Mouse (Mus musculus) testis, adult 2 months (tissue): Measurements from ENCODE around the gene Vmn1r233. TPM values are rescaled to one million over a fixed set of nuclear protein-coding genes. Genes with fewer than 3 reads are reported as not detected.

ENCODE experiments used
- H3K27ac ChIP-seq: fragments of 200-500 bp; 2 replicates; pipeline ENCODE4 v1.5.1; 2012; ENCODE audit warnings: low read depth, low read length; ENCODE audit not compliant: control insufficient read depth, insufficient read depth
- H3K27me3 ChIP-seq: fragments of 200-500 bp; 2 replicates; pipeline ENCODE4 v1.6.1; 2012; ENCODE audit warnings: mild to moderate bottlenecking, low read length, moderate library complexity; ENCODE audit not compliant: control insufficient read depth, insufficient read depth
- H3K36me3 ChIP-seq: fragments of 200-500 bp; 2 replicates; pipeline ENCODE4 v1.6.1; 2012; ENCODE audit warnings: mild to moderate bottlenecking, low read length; ENCODE audit not compliant: control insufficient read depth, insufficient read depth
- H3K4me1 ChIP-seq: fragments of 200-500 bp; 2 replicates; pipeline ENCODE4 v1.6.1; 2012; ENCODE audit warnings: low read length; ENCODE audit not compliant: control insufficient read depth, insufficient read depth
- H3K4me3 ChIP-seq: fragments of 200-500 bp; 2 replicates; pipeline ENCODE4 v1.5.1; 2012; ENCODE audit warnings: low read depth, mild to moderate bottlenecking, low read length, moderate library complexity, mixed read lengths; ENCODE audit not compliant: control insufficient read depth
- CTCF ChIP-seq: fragments of 200-500 bp; IDR thresholded peaks from 2 replicates; pipeline ENCODE4 v1.5.1; 2012; ENCODE audit warnings: low read depth, mild to moderate bottlenecking, inconsistent platforms, low read length, moderate library complexity; ENCODE audit not compliant: control insufficient read depth, insufficient read depth, insufficient replicate concordance
- POLR2A ChIP-seq: fragments of 200-500 bp; IDR thresholded peaks from 2 replicates; pipeline ENCODE4 v1.6.1; 2012; ENCODE audit warnings: low read depth, mild to moderate bottlenecking, inconsistent platforms, low read length, moderate library complexity; ENCODE audit not compliant: control insufficient read depth
- polyA plus RNA-seq: library from polyadenylated mRNA; depleted of rRNA; stranded (reverse); fragments of >200 nt; gene quantifications from 2 replicates; pipeline ENCODE4 v1.2.3, GENCODE M21; 2012; rRNA removed

The Vmn1r233 gene
- not detected in 2 replicates for polyA plus RNA-seq

DNA sequence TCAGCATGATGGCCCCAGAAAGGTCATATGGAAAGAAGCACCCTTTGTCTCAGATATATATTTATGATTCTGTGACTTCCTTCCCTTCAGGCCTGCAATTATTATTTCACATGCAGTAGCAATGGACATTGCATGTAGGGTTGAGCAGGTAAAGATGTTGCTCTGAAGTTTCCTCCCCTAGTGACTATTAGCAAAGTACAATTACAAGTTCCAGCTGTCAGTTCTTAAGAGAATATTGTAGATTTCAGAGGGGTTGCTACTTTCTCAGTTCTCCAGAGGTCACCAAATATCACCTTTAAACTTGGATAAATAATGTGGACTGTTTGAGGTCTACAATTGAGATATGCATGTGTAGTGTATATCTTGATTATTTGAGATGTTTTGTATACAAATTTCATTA is at the start of gene Vmn1r233:
Gene Vmn1r233 (minus strand): TSS at position 101 of the 400 bp plus-strand sequence.
- no peak within 1 kb of the TSS for H3K4me3 ChIP-seq
- H3K36me3 ChIP-seq: no peaks in the 10 kb centered on the region
- TF ChIP-seq CTCF (no peak), POLR2A (no peak)
- no peaks in the 10 kb centered on the region for H3K4me1 ChIP-seq
- H3K27ac ChIP-seq: no peak within 1 kb of the TSS
- H3K27me3 ChIP-seq: no peaks in the 10 kb centered on the region

DNA sequence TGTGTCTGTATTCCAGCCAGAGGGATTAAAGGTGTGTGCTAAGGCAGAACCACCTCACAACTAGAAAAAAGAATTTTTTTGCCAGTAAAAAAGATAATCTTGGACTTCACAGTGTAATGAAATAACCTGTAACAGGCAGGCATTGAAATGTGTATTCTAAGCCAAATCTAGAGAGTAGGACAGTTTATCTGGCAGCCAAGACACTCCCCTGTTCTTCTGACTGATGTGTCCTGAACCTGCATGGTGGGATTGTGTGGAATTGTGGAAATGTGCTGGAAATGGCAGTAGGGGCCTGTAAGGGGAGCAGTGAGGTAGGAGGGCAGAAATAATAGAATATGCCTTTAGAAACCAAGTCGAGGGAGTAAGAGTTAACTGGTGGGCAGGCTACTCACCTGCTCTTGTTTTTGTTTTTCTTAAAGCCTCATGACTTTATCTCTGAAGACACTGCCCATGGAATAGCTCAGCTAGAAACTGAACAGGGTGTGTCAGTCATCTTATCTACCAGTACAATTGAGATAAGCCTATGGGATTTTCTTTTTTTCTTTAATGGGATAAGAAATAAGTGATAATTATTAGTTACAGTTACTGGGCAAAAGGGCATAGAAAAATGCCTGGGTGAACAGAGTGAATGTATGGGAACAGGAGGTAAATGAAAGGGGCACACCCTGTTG is 22.3 kb upstream of the Vmn1r233 start:
- Histone ChIP-seq H3K4me1 (no peaks in the 10 kb centered on the region), H3K36me3 (no peaks in the 10 kb centered on the region), H3K27me3 (no peaks in the 10 kb centered on the region), H3K4me3 (no peak overlapping the region), H3K27ac (no peak overlapping the region)
- no peak for TF ChIP-seq CTCF
- TF ChIP-seq POLR2A: no peak

DNA sequence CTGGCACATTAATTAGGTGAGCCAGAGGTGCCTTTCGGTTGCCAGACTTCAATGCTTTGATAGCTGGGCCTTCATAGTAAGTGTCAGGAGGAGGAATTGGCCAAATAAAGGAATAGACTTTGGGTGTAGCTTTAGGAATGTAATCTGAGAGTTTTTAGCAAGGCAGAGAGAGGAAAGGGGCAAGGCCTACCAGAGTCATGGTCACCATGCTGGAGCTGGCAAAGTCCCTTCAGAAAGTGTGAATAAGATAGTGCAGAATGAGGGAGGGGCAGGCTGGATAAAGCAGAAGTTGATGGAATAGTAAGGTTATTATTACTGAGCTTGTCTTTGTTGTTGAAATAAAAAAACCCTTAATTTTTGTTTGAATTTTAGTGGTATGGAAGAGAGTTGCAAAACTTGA is 13.5 kb upstream of the Vmn1r233 start:
- Histone ChIP-seq H3K27ac (no peak overlapping the region), H3K36me3 (no peaks in the 10 kb centered on the region), H3K4me1 (no peaks in the 10 kb centered on the region; the same call in 1 of the 2 replicates), H3K4me3 (no peak overlapping the region), H3K27me3 (no peaks in the 10 kb centered on the region)
- TF ChIP-seq POLR2A (no peak), CTCF (no peak)

DNA sequence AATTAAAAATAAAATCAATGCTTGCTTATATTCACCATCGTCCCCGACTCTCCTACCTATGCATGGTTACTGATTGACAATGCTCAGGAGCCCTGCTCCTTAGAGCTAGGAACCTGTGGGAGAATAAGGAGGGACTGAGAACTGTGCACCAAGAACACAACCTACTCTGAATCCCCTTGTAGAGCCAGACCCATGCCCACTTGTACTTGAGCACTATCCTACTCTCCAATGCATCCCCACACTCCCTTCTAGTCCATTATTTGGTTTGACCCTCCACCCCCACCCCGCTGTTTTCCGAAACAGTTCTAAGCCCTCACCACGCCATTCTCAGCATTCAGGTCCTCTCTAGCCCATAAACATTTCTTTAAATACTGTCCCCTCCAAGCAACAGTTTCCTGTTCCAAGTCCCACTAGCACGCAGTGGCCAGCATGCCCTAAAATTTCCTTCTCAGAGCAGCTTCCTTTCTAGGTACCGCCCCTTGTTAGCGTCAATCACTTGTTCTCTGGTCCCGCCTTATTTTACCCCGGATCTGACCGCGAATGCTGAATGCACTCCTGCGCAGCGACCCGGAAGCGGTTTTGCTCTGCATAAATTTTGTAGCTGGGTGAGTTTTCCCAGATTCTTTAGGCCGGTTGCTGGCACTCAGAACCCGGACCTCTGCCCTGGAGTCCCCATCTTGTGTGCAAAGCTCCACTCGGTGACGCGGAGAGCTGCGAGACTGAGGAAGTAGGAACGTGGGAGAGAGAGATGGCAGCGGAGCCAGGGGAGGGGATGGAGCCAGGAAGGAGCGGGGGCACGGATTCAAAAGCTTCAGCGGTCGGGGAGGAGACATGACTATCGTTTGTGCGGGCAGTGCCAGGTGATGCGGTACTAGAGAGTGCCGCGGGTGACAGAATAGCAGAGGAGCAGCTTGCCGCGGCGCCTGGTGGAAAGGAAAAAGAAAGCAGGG is 12.4 kb upstream of the Vmn1r233 start, which contains the start of gene Zfp160:
Gene Zfp160 (plus strand): TSS at position 522 of the 950 bp plus-strand sequence.
- H3K27ac ChIP-seq: peak within 1 kb of the TSS; percentile 84

DNA sequence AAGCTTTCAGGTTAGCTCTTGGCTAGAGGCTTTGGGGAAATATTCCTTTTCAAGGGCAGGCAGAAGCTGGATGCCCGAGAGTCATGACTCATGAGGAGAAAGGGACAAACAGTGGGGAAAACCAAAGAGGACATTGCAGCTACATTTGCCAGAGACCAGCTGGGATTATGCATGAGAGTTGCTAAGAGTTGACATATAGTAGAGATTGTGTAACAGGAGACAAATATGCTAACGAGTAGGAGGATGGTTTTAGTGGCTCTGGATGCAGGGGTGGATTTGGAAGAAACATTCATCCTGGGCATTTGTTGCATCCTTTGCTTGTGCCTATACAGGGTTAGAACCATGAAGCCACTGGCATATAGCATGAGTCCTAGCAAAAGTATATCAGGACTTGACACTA is 2.5 kb downstream of the Vmn1r233 start:
- no peak overlapping the region for H3K27ac ChIP-seq
- H3K4me1 ChIP-seq: no peaks in the 10 kb centered on the region
- no peaks in the 10 kb centered on the region for H3K27me3 ChIP-seq
- no peak overlapping the region for H3K4me3 ChIP-seq
- TF ChIP-seq CTCF (no peak), POLR2A (no peak)
- H3K36me3 ChIP-seq: no peaks in the 10 kb centered on the region

More for the DNA sequence above, 12.4 kb upstream of the Vmn1r233 start, which contains the start of gene Zfp160:
- H3K4me3 ChIP-seq: peak within 1 kb of the TSS; percentile 93
- H3K36me3 ChIP-seq: no peaks in the 10 kb centered on the region
- TF ChIP-seq POLR2A (peak; percentile 53; the same call in 1 of the 2 replicates), CTCF (no peak)
- no peaks in the 10 kb centered on the region; the same call in 1 of the 2 replicates for H3K4me1 ChIP-seq
- no peaks in the 10 kb centered on the region for H3K27me3 ChIP-seq

DNA sequence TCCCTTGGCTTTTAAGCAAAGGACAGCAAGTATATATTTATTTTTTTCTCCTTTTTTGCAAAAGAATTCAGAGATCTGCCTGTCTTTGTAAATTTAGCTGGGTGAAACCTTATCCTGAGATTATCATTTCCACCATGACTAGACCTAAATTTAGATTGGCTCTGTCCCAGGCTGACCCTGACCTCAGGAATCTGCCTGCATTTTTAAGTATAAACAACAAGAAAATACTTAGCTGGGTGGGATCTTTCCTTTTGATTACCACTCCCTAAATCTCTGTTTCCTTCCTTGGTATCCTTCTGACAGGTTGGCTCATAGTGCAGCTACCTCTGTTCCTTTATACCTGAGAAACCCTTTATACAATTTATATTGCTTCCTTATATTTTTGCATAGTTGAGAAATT is 29.6 kb downstream of the Vmn1r233 start:
- Histone ChIP-seq H3K36me3 (no peaks in the 10 kb centered on the region; the same call in 1 of the 2 replicates), H3K27me3 (no peaks in the 10 kb centered on the region)

DNA sequence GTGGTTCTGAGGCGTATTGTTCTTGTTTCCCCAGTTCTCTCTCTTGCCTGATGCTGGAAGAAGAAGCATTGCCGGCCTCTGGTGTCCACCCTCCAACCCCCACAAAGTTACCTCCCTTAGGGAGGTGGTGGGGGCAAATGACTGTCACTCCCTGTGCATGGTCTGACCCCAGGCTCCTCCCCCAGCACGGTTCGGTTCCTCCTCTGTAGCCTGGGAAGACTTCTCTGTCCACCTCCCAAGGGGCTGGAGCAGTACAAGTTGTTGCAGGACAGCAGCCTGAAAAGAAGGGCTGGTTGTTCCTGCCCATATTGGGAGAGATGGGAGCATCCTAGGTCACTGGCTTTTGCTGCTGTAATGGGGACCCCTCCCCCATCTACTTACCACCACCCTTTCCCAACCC is 30.8 kb downstream of the Vmn1r233 start:
- Histone ChIP-seq H3K4me1 (no peaks in the 10 kb centered on the region), H3K36me3 (no peaks in the 10 kb centered on the region; the same call in 1 of the 2 replicates), H3K27me3 (no peaks in the 10 kb centered on the region), H3K27ac (no peak overlapping the region), H3K4me3 (no peak overlapping the region)
- TF ChIP-seq POLR2A: no peak
- TF ChIP-seq CTCF: no peak

More for the DNA sequence above, 29.6 kb downstream of the Vmn1r233 start:
- no peaks in the 10 kb centered on the region for H3K4me1 ChIP-seq
- no peak overlapping the region for H3K27ac ChIP-seq
- TF ChIP-seq CTCF (no peak), POLR2A (no peak)
- no peak overlapping the region for H3K4me3 ChIP-seq
